Mouse (Mus musculus): ENCODE data around the gene 1700011M02Rik.

DNA sequence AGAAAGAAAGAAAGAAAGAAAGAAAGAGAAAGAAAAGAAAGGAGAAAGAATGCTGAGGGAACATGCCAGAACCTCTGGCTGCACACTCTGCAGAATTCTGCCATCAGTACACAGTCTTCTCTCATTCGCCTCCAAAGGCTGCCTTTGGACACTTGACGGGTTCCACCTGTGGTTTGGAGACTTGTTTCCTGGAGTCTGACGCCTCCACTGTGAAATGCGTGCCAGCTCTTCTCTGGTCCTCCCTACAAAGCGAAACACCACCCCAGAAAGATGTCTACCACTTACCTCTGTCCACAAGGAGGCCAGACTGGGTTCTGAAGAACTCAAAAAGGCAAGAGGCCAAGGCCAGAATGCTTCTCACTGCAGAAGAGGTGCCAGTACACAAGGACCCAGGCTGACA lies 28.0 kb downstream of the 1700011M02Rik start:
- TF ChIP-seq FLI1 (IDR thresholded peaks at IDR 0.05; ENCODE audit: low read length) (no peak), GATA1 (IDR thresholded peaks at IDR 0.05; ENCODE audit: borderline replicate concordance, low read length) (no peak)

Data from megakaryocyte, embryonic 14.5 days (primary cell).